Comparison of ENCODE assay signal across 9 mouse cellular contexts in genomic region chr11:117934168-117934567, GRCm38 (mm10). TPM values are rescaled to one million over a fixed set of nuclear protein-coding genes. Genes with fewer than 3 reads are reported as not detected.
DNase-seq lines count a peak whose midpoint lies in the region; ATAC-seq lines count a peak whose summit lies in the region.
"Had no signal": no experiment of that assay in that cellular context is flagged by ENCODE, and none has a peak within 500 bp of the region (broad histone marks: within the 10 kb centered on the region; RNA-seq: fewer than 3 reads in every experiment).

No protein-coding gene starts in this region.

- H3K27ac ChIP-seq in embryonic facial prominence, embryonic 13.5 days = peak overlapping the region; percentile 52; the same call in 1 of the 2 replicates

- H3K36me3 ChIP-seq in embryonic facial prominence, embryonic 13.5 days = no peaks in the 10 kb centered on the region

- peaks cover 24% of the 10 kb centered on the region for H3K27me3 ChIP-seq in embryonic facial prominence, embryonic 13.5 days

- H3K4me3 ChIP-seq in embryonic facial prominence, embryonic 13.5 days = no peak overlapping the region
- H3K4me3 ChIP-seq: erythroblast, embryonic 14.5 days had no signal

- DNase-seq in adrenal gland, adult 2 months = peak; percentile 65
- DNase-seq in adrenal gland, adult 18-20 months (ENCODE audit: low spot score in 2 of 2) = no peak
- peak; percentile 56 for DNase-seq in heart, postnatal 4 days
- DNase-seq in lung, postnatal 4 days = peak; percentile 78 to 90
- no peak for DNase-seq in layer of hippocampus, adult 9-10 months (ENCODE audit: low spot score)
- DNase-seq in embryo, embryonic 10 days (ENCODE audit: low spot score) = no peak
- DNase-seq in cerebellum, adult 8-10 months = no peak

- H3K9me3 ChIP-seq in embryonic facial prominence, embryonic 13.5 days = no peaks in the 10 kb centered on the region

- peaks cover 79% of the 10 kb centered on the region for H3K4me1 ChIP-seq in embryonic facial prominence, embryonic 13.5 days

- 37% methylated on average over 2 of the region's 2 CpGs for WGBS in embryonic facial prominence, embryonic 13.5 days

- H3K4me2 ChIP-seq in embryonic facial prominence, embryonic 13.5 days = no peak overlapping the region

- ATAC-seq in embryonic facial prominence, embryonic 13.5 days (ENCODE audit: insufficient number of reproducible peaks, insufficient read depth, low FRiP score, low TSS enrichment, low read depth) = peak; percentile 13; the same call in 1 of the 2 replicates

- peak overlapping the region; percentile 49; the same call in 1 of the 2 replicates for H3K9ac ChIP-seq in embryonic facial prominence, embryonic 13.5 days

RNA-seq across cellular contexts. Expression of gene Socs3, which starts 35.7 kb away (rescaled TPM):
- 1 to 10 TPM; 3.2 to 6.9 TPM for total RNA-seq in adrenal gland, adult 2 months (2021)
- 14.1 and 14.8 TPM in 2 replicates for polyA plus RNA-seq in adrenal gland, adult 2 months (2012; rRNA removed)
- total RNA-seq in adrenal gland, adult 18-20 months (2021) = 1 to 10 TPM; 4.2 to 5.6 TPM
- 12.7 and 15.0 TPM in 2 replicates for polyA plus RNA-seq in embryonic facial prominence, embryonic 13.5 days (2015; fragmentation: Nextera tagmentation; extraction: Ambion mirVana)
- 1 to 10 TPM; 5.5 TPM for total RNA-seq in heart, postnatal 4 days (2021)

RNA-seq across cellular contexts. Expression of gene Pgs1, which starts 51.9 kb away (rescaled TPM):
- total RNA-seq in adrenal gland, adult 2 months (2021) = 10 to 100 TPM; 53.9 to 54.5 TPM
- polyA plus RNA-seq in adrenal gland, adult 2 months (2012; rRNA removed) = 99.4 and 165 TPM in 2 replicates
- 10 to 100 TPM; 47.8 to 65.5 TPM for total RNA-seq in adrenal gland, adult 18-20 months (2021)
- polyA plus RNA-seq in embryonic facial prominence, embryonic 13.5 days (2015; fragmentation: Nextera tagmentation; extraction: Ambion mirVana) = 37.4 and 39.5 TPM in 2 replicates
- 10 to 100 TPM; 25.0 to 26.2 TPM for total RNA-seq in heart, postnatal 4 days (2021)

Comparison
In these comparisons a context has a peak if more than half of its experiments do, and no peak if none do; other contexts are left out.
1. DNase-seq: peak in adrenal gland, adult 2 months (single experiment), heart, postnatal 4 days (single experiment) and lung, postnatal 4 days (2 of 2); none in adrenal gland, adult 18-20 months (0 of 2), layer of hippocampus, adult 9-10 months (single experiment), embryo, embryonic 10 days (single experiment) and cerebellum, adult 8-10 months (single experiment).